Mouse (Mus musculus): Measurements from ENCODE around the gene Rbm5.
A peak's percentile ranks its signal among the peaks of the same experiment; 100 is the strongest.

The Rbm5 gene

GRCm38 (mm10) chr9:107729709-107730108, 41.1 kb downstream of the Rbm5 start:
- no peak for DNase-seq (ENCODE audit: low spot score in 2 of 2)

GRCm38 (mm10) chr9:107728919-107729670, 41.7 kb downstream of the Rbm5 start:
- DNase-seq (ENCODE audit: low spot score in 2 of 2), result no peak

- no peak for DNase-seq (ENCODE audit: low spot score in 2 of 2)
Measured at GRCm38 (mm10) chr9:107727041-107727440, 43.8 kb downstream of the Rbm5 start.

GRCm38 (mm10) chr9:107724796-107725195, 46.0 kb downstream of the Rbm5 start:
- DNase-seq (ENCODE audit: low spot score in 2 of 2), result no peak

GRCm38 (mm10) chr9:107723794-107724531, 46.8 kb downstream of the Rbm5 start:
- no peak for DNase-seq (ENCODE audit: low spot score in 2 of 2)

DNA sequence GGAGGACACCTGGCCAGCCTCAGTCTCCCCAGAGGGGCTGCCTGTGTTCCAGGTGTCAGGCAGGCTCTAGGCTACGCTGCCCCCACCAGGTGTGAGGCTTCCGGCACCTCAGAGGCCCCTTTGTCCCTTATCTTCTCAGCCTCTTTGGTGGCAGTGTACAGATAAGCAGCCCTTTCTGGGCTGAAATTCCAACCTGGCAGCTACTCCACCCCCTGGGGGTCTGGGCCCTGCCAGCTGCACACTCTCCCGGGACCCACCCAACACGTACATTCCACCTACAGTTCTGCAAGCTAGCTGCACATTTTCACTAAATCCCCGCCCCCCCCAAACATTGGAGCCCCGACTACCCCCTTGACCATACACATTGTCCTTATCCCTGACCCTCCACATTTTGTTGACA, 47.5 kb downstream of the Rbm5 start:
- no peak for DNase-seq (ENCODE audit: low spot score in 2 of 2)

GRCm38 (mm10) chr9:107718781-107719540, 51.8 kb downstream of the Rbm5 start:
- no peak for DNase-seq (ENCODE audit: low spot score in 2 of 2)

DNA sequence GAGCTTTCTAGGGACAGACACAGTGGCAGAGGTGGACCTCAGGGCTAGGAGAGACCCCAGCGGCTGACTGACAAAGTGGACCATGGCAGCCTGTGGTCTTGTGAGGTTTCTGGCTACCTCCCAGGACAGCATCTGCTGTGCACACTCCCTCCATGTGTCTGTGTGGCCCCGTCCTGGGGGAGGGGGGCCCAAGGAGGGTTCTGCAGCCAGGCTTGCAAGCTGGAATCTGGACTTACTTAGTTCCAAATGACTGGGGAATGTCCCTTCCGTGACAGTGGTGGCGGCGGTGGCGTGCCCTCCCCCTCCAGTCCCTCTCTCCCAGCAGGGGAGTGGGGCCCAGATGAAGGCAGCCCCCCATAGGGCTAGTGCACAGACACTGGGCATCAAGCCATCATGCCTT, 53.8 kb downstream of the Rbm5 start:
- DNase-seq (ENCODE audit: low spot score in 2 of 2), result no peak

DNA sequence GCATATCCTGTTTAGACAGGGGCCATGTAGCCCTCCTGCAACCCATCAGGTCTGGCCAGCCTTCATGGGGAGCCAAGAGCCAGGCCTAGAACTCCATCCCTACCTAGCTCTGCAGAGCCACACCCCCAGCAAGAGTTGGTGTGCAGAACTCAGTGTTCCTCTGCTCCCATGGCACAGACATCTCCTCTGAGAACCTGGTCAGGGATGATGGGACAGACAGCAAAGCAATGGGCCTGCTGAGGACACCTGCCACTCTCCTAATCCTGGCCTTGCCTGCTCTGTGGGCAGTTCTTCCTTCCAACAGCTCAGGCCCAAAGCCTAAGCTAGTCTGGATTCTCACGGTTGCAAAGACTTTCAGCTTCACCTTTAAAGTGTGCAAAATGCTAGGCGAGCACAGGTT, 55.2 kb downstream of the Rbm5 start:
- DNase-seq (ENCODE audit: low spot score in 2 of 2), result no peak

- DNase-seq (ENCODE audit: low spot score in 2 of 2), result no peak
Measured at GRCm38 (mm10) chr9:107714221-107714952, 56.4 kb downstream of the Rbm5 start.

DNA sequence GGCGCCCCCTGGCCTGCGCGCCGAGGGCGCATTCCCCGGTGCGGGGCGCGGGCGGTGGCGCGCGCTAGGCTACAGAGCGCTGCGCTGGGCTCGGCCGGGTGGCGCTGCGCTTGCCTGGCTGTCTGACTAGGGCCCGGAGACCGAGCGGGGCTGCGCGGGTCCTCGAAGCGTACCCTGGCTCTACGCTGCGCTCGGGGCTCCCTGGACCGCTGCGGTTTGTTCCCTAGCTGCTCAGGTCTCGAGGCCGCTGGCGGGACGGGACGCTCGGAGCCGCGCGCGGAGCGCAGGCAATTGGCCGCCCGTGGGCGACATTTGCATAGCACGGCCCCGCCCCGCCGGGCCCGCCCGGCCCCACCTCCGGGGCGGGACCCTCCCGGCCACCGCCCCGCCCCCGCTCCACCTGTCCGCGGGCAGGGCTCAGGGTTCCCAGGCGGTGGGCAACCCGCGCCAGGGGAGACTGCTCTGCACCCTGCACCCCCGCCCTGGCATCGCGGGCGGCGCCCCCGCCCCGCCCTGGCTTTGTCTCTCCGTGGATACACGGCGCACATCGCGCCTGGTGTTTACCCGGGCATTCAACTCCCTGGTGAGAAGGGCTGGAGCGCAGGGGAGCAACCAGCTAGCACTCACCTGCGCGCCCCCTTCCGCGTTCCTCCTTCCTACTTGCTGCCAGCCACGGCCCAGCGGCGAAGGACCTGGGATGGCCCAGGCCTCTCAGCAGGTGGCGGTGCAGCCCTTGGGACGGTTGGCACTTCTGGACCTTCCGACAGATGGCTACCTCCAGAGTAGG, 60.9 kb downstream of the Rbm5 start, which contains the start of gene Sema3f:
Gene Sema3f (minus strand): TSS at position 779 of the 787 bp plus-strand sequence.
- DNase-seq (ENCODE audit: low spot score in 2 of 2), result peak; percentile 44 to 49

- DNase-seq (ENCODE audit: low spot score in 2 of 2), result no peak
Measured at GRCm38 (mm10) chr9:107709096-107709696, 61.6 kb downstream of the Rbm5 start.

GRCm38 (mm10) chr9:107708439-107709095, 62.2 kb downstream of the Rbm5 start:
- no peak for DNase-seq (ENCODE audit: low spot score in 2 of 2)

DNA sequence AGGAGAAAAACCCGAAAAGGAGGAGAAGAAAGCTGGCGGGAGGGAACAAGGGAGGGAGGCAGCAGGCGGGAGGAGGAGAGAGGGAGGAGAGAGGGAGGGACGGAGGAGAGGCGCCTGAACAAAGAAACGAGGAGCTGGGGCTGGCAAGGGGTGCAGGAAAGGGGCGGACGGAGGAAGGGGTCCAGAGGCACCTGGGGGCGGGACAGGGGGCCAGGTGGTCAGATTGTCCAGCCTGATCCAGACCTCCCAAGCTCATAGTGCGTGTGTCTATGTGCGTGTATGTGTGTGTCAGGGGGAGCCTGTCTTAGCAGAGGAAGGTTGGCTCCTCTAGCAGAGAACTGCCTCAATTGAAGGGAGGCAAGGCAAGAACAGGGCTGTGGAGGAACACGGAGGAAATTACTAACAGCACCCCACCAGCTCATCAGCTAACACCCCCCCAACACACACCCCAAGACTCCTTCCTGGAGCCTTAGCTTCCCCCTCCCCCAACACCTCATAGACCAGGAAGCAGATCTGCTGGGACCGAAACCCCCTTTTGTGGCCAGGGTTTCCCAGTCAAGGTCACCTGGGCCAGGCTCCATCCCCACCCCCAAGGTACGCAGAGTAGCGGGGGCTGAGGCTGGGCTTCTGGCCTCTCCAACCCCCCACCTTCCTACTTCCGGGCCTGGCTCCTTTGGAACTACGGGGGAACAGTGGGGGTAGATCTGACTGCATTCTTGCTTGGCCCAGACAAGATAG, 62.9 kb downstream of the Rbm5 start:
- no peak for DNase-seq (ENCODE audit: low spot score in 2 of 2)

DNA sequence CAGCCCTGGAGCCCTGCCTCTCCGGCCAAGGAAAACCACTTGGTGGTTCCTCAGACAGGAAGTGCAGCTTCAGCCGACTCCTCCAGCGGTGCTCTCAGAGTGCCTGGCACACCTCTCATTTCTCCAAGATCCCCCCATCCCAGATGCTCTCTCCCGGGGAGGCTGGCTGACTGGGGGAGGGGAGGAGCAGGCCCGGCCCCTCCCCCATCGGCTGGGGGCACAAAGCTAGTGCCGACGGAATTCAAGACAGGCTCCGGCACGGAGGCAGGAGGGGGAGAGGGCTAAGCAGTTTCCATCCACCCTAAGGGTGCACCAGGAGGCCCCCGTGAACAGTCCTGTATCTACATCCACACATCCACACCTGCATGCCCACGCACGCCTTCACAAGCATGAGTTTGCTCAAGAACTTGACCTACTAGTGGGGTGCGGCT, 64.0 kb downstream of the Rbm5 start:
- DNase-seq (ENCODE audit: low spot score in 2 of 2), result no peak

DNA sequence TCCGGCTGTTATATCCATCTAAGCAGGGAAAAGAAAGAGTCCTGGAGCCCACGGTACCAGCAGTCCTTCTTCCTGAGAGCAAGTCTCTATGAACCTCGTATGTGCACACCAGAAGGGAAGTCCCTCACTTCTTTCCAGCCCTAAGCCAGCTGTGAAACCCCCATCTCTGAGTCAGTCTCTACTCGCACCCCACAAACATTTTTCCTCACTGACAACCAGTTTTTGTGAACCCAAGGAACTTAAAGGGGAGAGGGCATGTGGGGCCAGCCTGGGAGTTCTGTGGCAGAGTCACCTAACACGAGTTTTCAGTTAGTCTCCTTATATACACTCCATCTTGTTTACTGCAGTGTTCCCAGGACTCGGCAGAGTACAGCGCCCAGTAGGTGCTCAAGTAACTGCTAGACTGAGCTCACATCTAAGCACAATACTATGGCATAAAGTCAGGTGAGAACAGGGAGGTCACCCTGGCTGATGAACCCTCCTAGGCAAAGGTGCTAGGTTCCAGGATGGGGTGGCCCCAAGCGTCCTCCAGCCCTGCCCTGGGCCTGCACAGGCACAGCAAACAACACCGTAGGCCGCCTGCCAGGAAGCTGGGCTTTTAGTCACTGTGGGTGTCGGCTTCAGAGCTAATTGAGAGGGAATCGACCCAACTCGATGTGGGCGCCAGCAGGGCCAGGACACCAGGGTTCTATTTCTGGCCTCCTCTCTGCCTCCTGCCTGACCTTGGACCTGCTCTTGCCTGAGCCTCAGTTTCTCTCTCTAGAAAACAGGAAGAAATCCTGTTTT, 67.3 kb downstream of the Rbm5 start:
- DNase-seq (ENCODE audit: low spot score in 2 of 2), result no peak

DNA sequence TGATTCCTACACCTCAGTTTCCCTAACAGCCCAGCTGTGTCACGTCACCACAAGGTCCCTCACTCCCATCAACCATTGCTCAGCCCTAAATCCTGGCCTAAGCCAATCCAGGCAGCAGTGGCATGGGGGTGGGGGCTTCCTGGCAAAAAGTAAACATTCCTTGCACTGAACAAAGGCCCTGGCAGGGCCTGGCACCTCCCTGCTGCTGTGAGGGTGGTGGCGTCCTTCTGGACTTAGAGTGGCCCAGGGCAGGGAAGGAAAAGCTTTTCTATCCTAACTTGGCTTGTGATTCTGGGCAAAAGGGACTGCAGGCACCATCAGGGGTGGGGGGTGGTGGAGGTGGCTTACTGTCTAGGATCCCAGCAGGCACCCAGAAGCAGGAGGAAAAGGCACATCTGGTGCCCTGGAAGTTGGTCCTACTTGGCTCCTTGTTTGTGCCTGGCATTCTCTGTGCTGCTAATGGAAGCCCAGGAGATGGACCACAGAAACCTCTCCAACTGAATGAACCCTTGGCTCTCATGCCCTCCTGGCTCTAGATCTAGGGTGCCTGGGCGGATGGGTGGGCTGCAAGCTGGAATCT, 68.1 kb downstream of the Rbm5 start:
- no peak for DNase-seq (ENCODE audit: low spot score in 2 of 2)

DNA sequence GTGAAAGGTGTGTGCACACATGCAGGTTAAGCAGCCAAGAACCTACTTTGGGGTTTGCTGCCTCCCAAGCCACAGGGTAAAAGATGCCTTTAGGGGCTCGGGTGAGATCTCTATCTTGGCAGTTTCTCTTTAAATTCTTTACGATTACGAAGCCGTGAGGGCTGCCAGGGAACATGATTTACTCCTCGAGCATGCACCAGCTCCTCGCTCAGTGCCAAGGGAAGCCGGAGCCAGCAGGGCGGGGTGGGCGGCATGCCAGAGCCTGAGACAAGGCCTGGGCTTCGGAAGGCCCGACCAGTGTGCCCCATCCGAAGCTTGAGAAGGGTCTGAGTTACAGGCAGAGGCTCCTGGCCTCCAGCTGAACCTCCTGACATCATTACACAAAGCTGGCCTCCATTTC, 69.2 kb downstream of the Rbm5 start:
- DNase-seq (ENCODE audit: low spot score in 2 of 2), result peak; percentile 68 to 70

All from right cerebral cortex, postnatal 36 days (tissue).